Mouse (Mus musculus) forebrain, embryonic 12.5 days (tissue): ENCODE results near the gene Abl1. TPM values are rescaled to one million over a fixed set of nuclear protein-coding genes. Genes with fewer than 3 reads are reported as not detected.

Source experiments
- ATAC-seq: fragments of 200-750 bp; cut with Nextera tagmentation; 2 replicates; pipeline ENCODE4 v1.8.0; 2017; ENCODE audit warnings: moderate TSS enrichment; ENCODE audit not compliant: low FRiP score
- H3K27ac ChIP-seq: fragments of 300-500 bp; sonication (generic); 2 replicates; pipeline ENCODE4 v1.5.1; 2016; ENCODE audit warnings: mild to moderate bottlenecking
- H3K27me3 ChIP-seq: fragments of 300-500 bp; sonication (generic); 2 replicates; pipeline ENCODE4 v1.6.1; 2016; ENCODE audit warnings: mild to moderate bottlenecking
- H3K36me3 ChIP-seq: fragments of 300-500 bp; sonication (generic); replicated peaks from 2 replicates; pipeline ENCODE4 v1.6.1; 2016; ENCODE audit warnings: mild to moderate bottlenecking
- H3K4me1 ChIP-seq: fragments of 300-500 bp; sonication (generic); 2 replicates; pipeline ENCODE4 v1.6.1; 2016
- H3K4me2 ChIP-seq: fragments of 300-500 bp; sonication (generic); 2 replicates; pipeline ENCODE4 v1.6.1; 2016; ENCODE audit warnings: mild to moderate bottlenecking, moderate library complexity
- H3K4me3 ChIP-seq: fragments of 300-500 bp; sonication (generic); replicated peaks from 2 replicates; pipeline ENCODE4 v1.5.1; 2016; ENCODE audit warnings: mild to moderate bottlenecking
- H3K9ac ChIP-seq: fragments of 300-500 bp; sonication (generic); 2 replicates; pipeline ENCODE4 v1.6.1; 2016; ENCODE audit warnings: mild to moderate bottlenecking
- H3K9me3 ChIP-seq: fragments of 300-500 bp; sonication (generic); 2 replicates; pipeline ENCODE4 v1.6.1; 2016
- WGBS: fragments of 180-500 bp; shearing (Covaris S2); methylation state at CpG from one replicate; pipeline ENCODE4 v1.1.7; 2016; 5-methylcytosine and 5-hydroxymethylcytosine counted together
- polyA plus RNA-seq: library from polyadenylated mRNA; unstranded; fragments of >200 nt; fragmentation: Nextera tagmentation; extraction: Ambion mirVana; gene quantifications from 2 replicates; pipeline ENCODE4 v1.2.1, GENCODE M21; 2016

The Abl1 gene
- polyA plus RNA-seq, 1 experiment from 2014 or later = 44.4 TPM

DNA sequence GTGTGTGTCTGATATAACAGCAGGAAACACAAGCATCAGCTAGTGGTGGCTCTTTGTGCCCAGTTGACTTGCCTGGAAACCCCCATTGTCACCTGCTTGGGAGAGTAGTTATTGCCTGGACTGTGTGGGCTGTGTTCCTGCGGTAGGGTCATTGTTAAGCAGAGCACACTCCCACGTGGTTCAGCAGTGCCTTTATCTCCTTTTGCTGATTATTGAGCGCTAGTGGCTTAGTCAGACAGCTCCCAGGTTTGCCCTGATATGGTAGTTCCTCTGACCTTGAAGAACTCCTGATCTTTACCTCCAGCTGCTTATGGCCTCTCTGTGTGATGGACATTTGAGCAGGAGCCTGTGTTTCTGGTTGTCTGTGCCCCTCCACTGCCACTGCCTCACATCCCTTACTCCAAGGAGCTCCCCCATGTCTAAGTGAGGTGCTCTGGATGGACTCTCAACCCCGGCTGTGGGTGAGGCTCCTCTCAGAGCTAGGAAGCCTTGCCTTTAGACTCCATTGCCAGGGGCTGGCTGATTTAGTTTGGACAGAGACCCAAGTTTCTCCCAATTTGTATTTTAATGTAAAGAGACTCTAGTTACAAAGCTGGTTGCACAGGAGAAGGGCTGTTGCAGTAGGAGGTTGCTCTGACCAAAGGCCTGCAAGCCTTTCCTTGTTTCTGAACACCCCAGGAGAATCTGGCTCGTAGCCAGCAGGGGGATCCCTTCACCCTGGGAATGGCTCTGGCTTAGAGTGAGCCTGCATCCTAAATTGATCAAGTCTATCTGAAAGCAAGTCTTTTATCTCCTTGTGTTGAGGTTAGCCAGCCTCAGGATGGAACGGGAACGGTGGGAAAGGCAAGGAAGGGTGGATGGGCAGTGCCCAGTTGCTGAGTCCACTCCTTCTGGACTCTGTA, 12.6 kb downstream of the Abl1 start:
- H3K4me1 ChIP-seq = peaks cover 11% of the 10 kb centered on the region; the same call in 1 of the 2 replicates
- no peak overlapping the region for H3K4me3 ChIP-seq
- H3K27me3 ChIP-seq = no peaks in the 10 kb centered on the region
- H3K27ac ChIP-seq = no peak overlapping the region
- no peaks in the 10 kb centered on the region for H3K9me3 ChIP-seq
- no peak overlapping the region for H3K4me2 ChIP-seq
- ATAC-seq = no peak
- H3K36me3 ChIP-seq = peaks cover 16% of the 10 kb centered on the region
- no peak overlapping the region for H3K9ac ChIP-seq
- WGBS = 54% methylated on average over 7 of the region's 7 CpGs

GRCm38 (mm10) chr2:31703226-31703625, 15.1 kb downstream of the Abl1 start:
- H3K27ac ChIP-seq = no peak overlapping the region
- H3K27me3 ChIP-seq = no peaks in the 10 kb centered on the region
- no peak for ATAC-seq
- H3K4me2 ChIP-seq = no peak overlapping the region
- H3K36me3 ChIP-seq = peaks cover 8% of the 10 kb centered on the region
- no peaks in the 10 kb centered on the region for H3K9me3 ChIP-seq
- peaks cover 11% of the 10 kb centered on the region; the same call in 1 of the 2 replicates for H3K4me1 ChIP-seq
- no peak overlapping the region for H3K4me3 ChIP-seq
- no peak overlapping the region for H3K9ac ChIP-seq

DNA sequence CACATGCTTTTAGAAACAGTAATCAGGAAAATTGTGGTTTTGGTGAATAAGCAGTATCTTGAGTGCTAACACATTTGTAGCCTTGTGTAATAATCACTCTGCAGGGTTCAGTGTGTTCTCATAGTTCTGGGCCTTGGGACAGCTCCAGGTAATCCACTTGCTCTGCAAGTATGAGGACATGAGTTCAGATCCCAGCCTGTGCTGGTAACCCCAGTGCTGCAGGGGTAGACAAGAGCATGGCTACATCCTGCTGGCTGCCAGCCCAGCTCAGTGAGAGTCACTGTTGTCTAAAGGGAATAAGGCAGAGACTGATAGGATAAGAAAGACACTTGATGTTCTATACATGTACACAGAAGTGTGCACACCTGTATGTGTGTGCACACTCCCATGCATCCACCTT, 17.7 kb downstream of the Abl1 start:
- Histone ChIP-seq H3K9ac (no peak overlapping the region), H3K4me2 (no peak overlapping the region), H3K27me3 (no peaks in the 10 kb centered on the region), H3K9me3 (no peaks in the 10 kb centered on the region), H3K27ac (no peak overlapping the region), H3K4me1 (peaks cover 5% of the 10 kb centered on the region; the same call in 1 of the 2 replicates), H3K36me3 (0 out of 2 replicates have a peak, but pooled peaks cover 3% of the 10 kb centered on the region), H3K4me3 (no peak overlapping the region)
- ATAC-seq = no peak

- H3K4me1 ChIP-seq = 0 out of 2 replicates have a peak, but pooled peaks cover 2% of the 10 kb centered on the region
- no peak overlapping the region for H3K27ac ChIP-seq
- no peak overlapping the region for H3K4me2 ChIP-seq
- H3K4me3 ChIP-seq = no peak overlapping the region
- 0 out of 2 replicates have a peak, but pooled peaks cover 3% of the 10 kb centered on the region for H3K36me3 ChIP-seq
- no peak overlapping the region for H3K9ac ChIP-seq
- H3K27me3 ChIP-seq = no peaks in the 10 kb centered on the region
- ATAC-seq = no peak
- no peaks in the 10 kb centered on the region for H3K9me3 ChIP-seq
- 76% methylated on average over 2 of the region's 2 CpGs for WGBS
These were observed 18.4 kb downstream of the Abl1 start for GRCm38 (mm10) chr2:31706531-31706930.

GRCm38 (mm10) chr2:31712716-31713115, 24.5 kb downstream of the Abl1 start:
- Histone ChIP-seq H3K4me3 (no peak overlapping the region), H3K9ac (no peak overlapping the region), H3K27me3 (no peaks in the 10 kb centered on the region), H3K27ac (no peak overlapping the region), H3K36me3 (no peaks in the 10 kb centered on the region), H3K4me2 (no peak overlapping the region), H3K4me1 (no peaks in the 10 kb centered on the region), H3K9me3 (no peaks in the 10 kb centered on the region)
- no peak for ATAC-seq
- 82% methylated on average over 2 of the region's 2 CpGs for WGBS

DNA sequence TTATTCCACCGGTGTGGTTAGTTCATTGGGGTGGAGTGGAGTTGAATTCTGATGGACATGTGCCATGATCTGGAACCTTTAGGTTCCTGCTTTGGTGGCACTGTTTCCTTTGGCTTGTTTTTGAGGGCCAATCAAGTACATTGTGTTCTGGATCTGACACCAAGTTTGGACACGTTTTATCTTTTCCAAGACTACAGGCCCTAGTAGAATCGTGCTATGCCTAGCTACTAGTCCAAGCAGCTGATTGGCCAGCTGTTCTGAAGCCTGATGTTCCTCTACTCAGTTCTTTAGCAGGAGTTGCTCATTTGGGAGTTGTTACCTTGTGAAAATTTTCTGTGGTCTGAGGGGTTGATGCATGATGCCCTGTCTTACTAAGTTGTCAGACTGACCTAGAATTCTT, 25.6 kb downstream of the Abl1 start:
- Histone ChIP-seq H3K27ac (no peak overlapping the region), H3K4me1 (no peaks in the 10 kb centered on the region), H3K36me3 (no peaks in the 10 kb centered on the region), H3K9me3 (no peaks in the 10 kb centered on the region), H3K4me3 (no peak overlapping the region), H3K9ac (no peak overlapping the region), H3K4me2 (no peak overlapping the region), H3K27me3 (no peaks in the 10 kb centered on the region)
- no peak for ATAC-seq
- WGBS = 89% methylated on average over 3 of the region's 3 CpGs

- H3K27me3 ChIP-seq = no peaks in the 10 kb centered on the region
- no peaks in the 10 kb centered on the region for H3K36me3 ChIP-seq
- H3K9ac ChIP-seq = no peak overlapping the region
- 95% methylated on average over 4 of the region's 4 CpGs for WGBS
- H3K4me1 ChIP-seq = no peaks in the 10 kb centered on the region; the same call in 1 of the 2 replicates
- no peak for ATAC-seq
- H3K27ac ChIP-seq = no peak overlapping the region
- H3K4me3 ChIP-seq = no peak overlapping the region
- H3K9me3 ChIP-seq = no peaks in the 10 kb centered on the region
- H3K4me2 ChIP-seq = no peak overlapping the region
These were observed 26.6 kb downstream of the Abl1 start for GRCm38 (mm10) chr2:31714780-31715179.

- no peak overlapping the region for H3K4me2 ChIP-seq
- no peak overlapping the region for H3K4me3 ChIP-seq
- H3K27me3 ChIP-seq = no peaks in the 10 kb centered on the region
- ATAC-seq = no peak
- no peak overlapping the region for H3K27ac ChIP-seq
- H3K9ac ChIP-seq = no peak overlapping the region
- 90% methylated on average over 7 of the region's 7 CpGs for WGBS
- no peaks in the 10 kb centered on the region for H3K9me3 ChIP-seq
- no peaks in the 10 kb centered on the region; the same call in 1 of the 2 replicates for H3K4me1 ChIP-seq
- H3K36me3 ChIP-seq = no peaks in the 10 kb centered on the region
These were observed 27.8 kb downstream of the Abl1 start for GRCm38 (mm10) chr2:31715985-31716384.

DNA sequence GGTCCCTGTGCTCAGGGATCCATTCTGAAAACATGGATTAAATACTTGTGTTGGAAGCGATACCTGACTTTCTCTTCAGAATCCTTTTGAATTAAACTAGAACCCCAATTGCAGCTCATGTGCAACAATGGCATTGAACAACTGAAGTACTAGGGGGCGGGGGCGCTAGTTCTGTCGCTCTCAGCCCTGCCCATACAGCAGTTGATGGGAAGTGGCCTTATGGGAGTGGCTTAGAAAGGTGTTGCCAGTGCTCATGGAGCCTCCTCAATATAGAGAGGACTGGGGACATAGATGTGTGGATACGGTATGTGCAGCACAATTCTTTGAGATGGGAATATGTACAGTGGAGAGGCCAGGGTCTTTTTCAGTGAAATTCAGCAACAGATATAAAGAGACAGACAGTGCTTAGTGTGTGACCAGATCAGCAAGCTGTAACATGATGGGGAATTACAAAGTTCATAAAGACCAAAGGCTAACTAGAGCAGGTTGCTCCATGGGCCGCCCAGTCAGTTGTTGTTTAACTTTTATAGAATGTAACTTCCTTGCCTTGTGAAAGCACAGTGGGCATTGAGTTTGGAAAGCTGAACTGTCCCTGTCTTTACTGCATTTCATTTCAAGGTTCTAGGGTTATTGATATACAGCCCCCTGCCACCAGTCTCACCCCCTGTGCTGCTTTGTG, 31.2 kb downstream of the Abl1 start:
- WGBS = 85% methylated on average over 6 of the region's 6 CpGs
- Histone ChIP-seq H3K9me3 (no peaks in the 10 kb centered on the region), H3K27me3 (no peaks in the 10 kb centered on the region), H3K4me1 (peaks cover 2% of the 10 kb centered on the region), H3K4me3 (no peak overlapping the region), H3K36me3 (no peaks in the 10 kb centered on the region), H3K4me2 (no peak overlapping the region), H3K27ac (no peak overlapping the region), H3K9ac (no peak overlapping the region)
- ATAC-seq = no peak

DNA sequence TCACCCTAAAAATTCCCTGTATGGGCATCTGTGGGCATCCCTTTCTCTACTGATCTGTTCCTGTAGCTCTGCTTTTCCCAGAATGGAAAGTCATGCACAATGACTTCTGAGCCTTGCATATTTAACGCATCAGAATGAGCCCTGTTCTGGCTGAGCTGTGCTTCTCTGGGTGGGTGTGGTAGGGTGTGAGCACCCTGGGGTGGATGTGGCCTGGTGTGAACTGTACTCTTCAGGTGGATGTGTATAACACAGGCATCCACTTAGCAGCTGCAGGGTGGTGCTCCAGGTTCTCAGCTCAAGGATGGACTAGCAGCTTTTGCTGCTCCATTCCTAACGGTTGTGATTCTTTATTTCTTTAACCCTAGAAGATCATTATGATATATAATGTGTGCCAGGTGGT, 31.8 kb downstream of the Abl1 start:
- Histone ChIP-seq H3K4me2 (no peak overlapping the region), H3K9ac (no peak overlapping the region), H3K4me1 (peaks cover 2% of the 10 kb centered on the region), H3K27me3 (no peaks in the 10 kb centered on the region), H3K4me3 (no peak overlapping the region), H3K27ac (no peak overlapping the region), H3K36me3 (no peaks in the 10 kb centered on the region), H3K9me3 (no peaks in the 10 kb centered on the region)
- ATAC-seq = no peak
- WGBS = 77% methylated on average over 2 of the region's 2 CpGs

- Histone ChIP-seq H3K9ac (no peak overlapping the region), H3K36me3 (no peaks in the 10 kb centered on the region), H3K9me3 (no peaks in the 10 kb centered on the region), H3K27ac (no peak overlapping the region), H3K4me3 (no peak overlapping the region), H3K4me2 (no peak overlapping the region), H3K4me1 (peaks cover 2% of the 10 kb centered on the region), H3K27me3 (no peaks in the 10 kb centered on the region)
- 73% methylated on average over 4 of the region's 4 CpGs for WGBS
- ATAC-seq = no peak
These were observed 32.6 kb downstream of the Abl1 start for GRCm38 (mm10) chr2:31720783-31721182.

GRCm38 (mm10) chr2:31724730-31725490, 36.7 kb downstream of the Abl1 start:
- Histone ChIP-seq H3K27me3 (no peaks in the 10 kb centered on the region), H3K4me2 (no peak overlapping the region), H3K9me3 (no peaks in the 10 kb centered on the region), H3K9ac (no peak overlapping the region), H3K27ac (no peak overlapping the region), H3K4me1 (peaks cover 7% of the 10 kb centered on the region), H3K4me3 (no peak overlapping the region), H3K36me3 (no peaks in the 10 kb centered on the region)
- WGBS = 96% methylated on average over 7 of the region's 7 CpGs
- no peak for ATAC-seq
